Mouse (Mus musculus): ENCODE results near the gene Herc1.

DNA sequence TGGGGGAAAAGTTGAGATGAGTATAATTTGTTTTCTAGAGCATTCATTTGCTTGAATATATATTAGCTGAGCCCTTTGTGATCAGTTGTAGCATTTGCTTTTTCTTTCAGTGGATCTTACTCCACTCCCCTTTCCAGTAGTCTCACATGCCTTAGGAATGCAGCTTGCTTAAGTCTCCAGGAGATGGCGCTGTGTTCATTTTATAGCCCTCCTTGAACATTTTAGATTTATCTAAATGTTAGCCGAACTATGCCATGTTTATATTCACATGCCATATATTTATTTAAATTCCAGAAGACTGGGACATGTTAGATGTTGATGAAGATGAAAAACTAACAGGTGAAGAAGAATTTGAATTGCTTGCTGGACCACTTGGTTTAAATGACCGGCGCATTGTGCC, 114.8 kb downstream of the Herc1 start:
- TF ChIP-seq CTCF (IDR thresholded peaks at IDR 0.05; ENCODE audit: borderline replicate concordance, insufficient read depth, low read depth, low read length) (peak; percentile 10; the same call in 1 of the 2 replicates), POLR2A (IDR thresholded peaks at IDR 0.05; ENCODE audit: borderline replicate concordance, insufficient read depth, low read length) (no peak)

Data from cerebellum, adult 2 months (tissue).